Mouse (Mus musculus): ENCODE measurements around the gene Hap1.
A peak's percentile ranks its signal among the peaks of the same experiment; 100 is the strongest.

Gene Hap1

GRCm38 (mm10) chr11:100355972-100356818 is at the start of gene Hap1:
Hap1 (minus strand) TSS chr11:100356128.
- ATAC-seq (ENCODE audit: low TSS enrichment), result peak; percentile 72

GRCm38 (mm10) chr11:100404456-100405074 is 48.6 kb upstream of the Hap1 start:
- no peak for ATAC-seq (ENCODE audit: low TSS enrichment)

- ATAC-seq (ENCODE audit: low TSS enrichment), result no peak
These were observed 47.7 kb upstream of the Hap1 start for GRCm38 (mm10) chr11:100403445-100404134.

- no peak for ATAC-seq (ENCODE audit: low TSS enrichment)
These were observed 46.8 kb upstream of the Hap1 start for GRCm38 (mm10) chr11:100402682-100403081.

- ATAC-seq (ENCODE audit: low TSS enrichment), result no peak
These were observed 46.3 kb upstream of the Hap1 start for GRCm38 (mm10) chr11:100402240-100402639.

- no peak for ATAC-seq (ENCODE audit: low TSS enrichment)
These were observed 44.9 kb upstream of the Hap1 start for GRCm38 (mm10) chr11:100400842-100401241.

- ATAC-seq (ENCODE audit: low TSS enrichment), result no peak
These were observed 44.0 kb upstream of the Hap1 start for GRCm38 (mm10) chr11:100399727-100400538.

- ATAC-seq (ENCODE audit: low TSS enrichment), result no peak
These were observed 43.4 kb upstream of the Hap1 start for GRCm38 (mm10) chr11:100399320-100399719.

GRCm38 (mm10) chr11:100398517-100398916 is 42.6 kb upstream of the Hap1 start:
- no peak for ATAC-seq (ENCODE audit: low TSS enrichment)

GRCm38 (mm10) chr11:100397600-100398389 is 41.9 kb upstream of the Hap1 start, which contains the start of gene Jup:
Jup (minus strand) TSS chr11:100397763.
- peak; percentile 93 for ATAC-seq (ENCODE audit: low TSS enrichment)

GRCm38 (mm10) chr11:100396886-100397599 is 41.1 kb upstream of the Hap1 start:
- ATAC-seq (ENCODE audit: low TSS enrichment), result peak; percentile 6; the same call in 1 of the 2 replicates

GRCm38 (mm10) chr11:100395861-100396631 is 40.1 kb upstream of the Hap1 start:
- ATAC-seq (ENCODE audit: low TSS enrichment), result peak; percentile 25; the same call in 1 of the 2 replicates

GRCm38 (mm10) chr11:100395200-100395599 is 39.3 kb upstream of the Hap1 start:
- ATAC-seq (ENCODE audit: low TSS enrichment), result no peak

GRCm38 (mm10) chr11:100394353-100395074 is 38.6 kb upstream of the Hap1 start:
- no peak for ATAC-seq (ENCODE audit: low TSS enrichment)

GRCm38 (mm10) chr11:100393733-100394132 is 37.8 kb upstream of the Hap1 start:
- ATAC-seq (ENCODE audit: low TSS enrichment), result no peak

- no peak for ATAC-seq (ENCODE audit: low TSS enrichment)
These were observed 37.0 kb upstream of the Hap1 start for GRCm38 (mm10) chr11:100392958-100393357.

- ATAC-seq (ENCODE audit: low TSS enrichment), result no peak
These were observed 36.0 kb upstream of the Hap1 start for GRCm38 (mm10) chr11:100391884-100392345.

GRCm38 (mm10) chr11:100391081-100391883 is 35.4 kb upstream of the Hap1 start:
- no peak for ATAC-seq (ENCODE audit: low TSS enrichment)
